Mouse (Mus musculus) liver, adult 2 months (tissue): ENCODE measurements around the gene Gjd3. TPM values are rescaled to one million over a fixed set of nuclear protein-coding genes. Genes with fewer than 3 reads are reported as not detected.

ENCODE experiments used
- DNase-seq: peaks from one replicate; pipeline ENCODE4 v3.0.0-alpha.2; 2011; ENCODE audit warnings: low read depth, low spot score; ENCODE audit errors: extremely low read depth
- H3K27ac ChIP-seq: fragments of 200-500 bp; replicated peaks from 2 replicates; pipeline ENCODE4 v1.5.1; 2012; ENCODE audit warnings: low read depth, mild to moderate bottlenecking, control low read depth, inconsistent platforms, low read length; ENCODE audit not compliant: insufficient read depth
- H3K27me3 ChIP-seq: fragments of 200-500 bp; 2 replicates; pipeline ENCODE4 v1.6.1; 2012; ENCODE audit warnings: mild to moderate bottlenecking, moderate library complexity, low read length, inconsistent platforms; ENCODE audit not compliant: control insufficient read depth, insufficient read depth
- H3K36me3 ChIP-seq: fragments of 200-500 bp; 2 replicates; pipeline ENCODE4 v1.6.1; 2012; ENCODE audit warnings: low read length, inconsistent platforms; ENCODE audit not compliant: control insufficient read depth, insufficient read depth
- H3K4me1 ChIP-seq: fragments of 200-500 bp; 2 replicates; pipeline ENCODE4 v1.6.1; 2011; ENCODE audit warnings: low read length; ENCODE audit not compliant: control insufficient read depth, insufficient read depth
- H3K4me3 ChIP-seq: fragments of 200-500 bp; 2 replicates; pipeline ENCODE4 v1.5.1; 2011; ENCODE audit warnings: low read depth, mild to moderate bottlenecking, control low read depth, low read length, moderate library complexity; ENCODE audit not compliant: insufficient read depth
- H3K79me2 ChIP-seq: fragments of 200-500 bp; 2 replicates; pipeline ENCODE4 v1.6.1; 2012; ENCODE audit warnings: inconsistent platforms, mild to moderate bottlenecking, low read length, moderate library complexity; ENCODE audit not compliant: control insufficient read depth, insufficient read depth
- H3K9ac ChIP-seq: fragments of 200-500 bp; 2 replicates; pipeline ENCODE4 v1.6.1; 2012; ENCODE audit warnings: low read depth, mild to moderate bottlenecking, control low read depth, inconsistent platforms, low read length
- CTCF ChIP-seq: fragments of 200-500 bp; IDR thresholded peaks from 2 replicates; pipeline ENCODE4 v1.5.1; 2011; ENCODE audit warnings: low read depth, low read length, control low read depth
- POLR2A ChIP-seq: fragments of 200-500 bp; IDR thresholded peaks from 2 replicates; pipeline ENCODE4 v1.6.1; 2011; ENCODE audit warnings: low read length, control low read depth; ENCODE audit not compliant: insufficient read depth; ENCODE audit errors: extremely low read depth
- WGBS: fragments of 180-500 bp; shearing (Covaris S2); methylation state at CpG from one replicate; pipeline ENCODE4 v1.1.7; 2018; 5-methylcytosine and 5-hydroxymethylcytosine counted together
- polyA plus RNA-seq: library from polyadenylated mRNA; depleted of rRNA; stranded (reverse); fragments of >200 nt; gene quantifications from 2 replicates; pipeline ENCODE4 v1.2.3, GENCODE M21; 2012
- total RNA-seq: library from RNA; depleted of rRNA; stranded (reverse); fragments of >200 nt; gene quantifications from 2 replicates; pipeline ENCODE4 v1.2.3, GENCODE M21; 2014

The Gjd3 gene
- total and polyA plus RNA-seq, 2 experiments = not detected

DNA sequence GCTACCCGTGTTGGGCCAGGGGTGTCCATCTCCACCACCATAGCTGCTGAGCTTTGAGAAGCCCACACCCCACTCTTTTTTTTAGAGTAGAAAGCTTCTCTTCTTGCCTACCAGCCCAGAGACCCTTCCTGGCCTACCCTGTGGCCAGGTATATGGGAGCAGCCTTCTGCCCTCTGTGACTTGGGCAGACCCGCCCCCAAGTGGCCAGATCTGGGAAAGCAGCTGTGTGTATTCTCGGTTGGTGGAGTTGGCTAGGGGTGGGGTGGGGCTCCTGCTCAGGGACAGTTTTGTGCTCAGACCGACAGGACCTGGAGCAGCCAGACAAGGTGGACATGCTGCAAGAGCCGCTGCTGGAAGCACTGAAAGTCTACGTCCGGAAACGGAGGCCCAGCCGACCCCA is 10.6 kb downstream of the Gjd3 start:
- TF ChIP-seq POLR2A = no peak
- peak; percentile 91 for TF ChIP-seq CTCF
- Histone ChIP-seq H3K27ac (no peak overlapping the region), H3K4me3 (no peak overlapping the region), H3K9ac (no peak overlapping the region), H3K4me1 (peaks cover 12% of the 10 kb centered on the region), H3K27me3 (no peaks in the 10 kb centered on the region), H3K36me3 (peaks cover 10% of the 10 kb centered on the region; the same call in 1 of the 2 replicates), H3K79me2 (peaks cover under 1% of the 10 kb centered on the region; the same call in 1 of the 2 replicates)
- WGBS = 58% methylated on average over 9 of the region's 9 CpGs
- peak; percentile 39 for DNase-seq

DNA sequence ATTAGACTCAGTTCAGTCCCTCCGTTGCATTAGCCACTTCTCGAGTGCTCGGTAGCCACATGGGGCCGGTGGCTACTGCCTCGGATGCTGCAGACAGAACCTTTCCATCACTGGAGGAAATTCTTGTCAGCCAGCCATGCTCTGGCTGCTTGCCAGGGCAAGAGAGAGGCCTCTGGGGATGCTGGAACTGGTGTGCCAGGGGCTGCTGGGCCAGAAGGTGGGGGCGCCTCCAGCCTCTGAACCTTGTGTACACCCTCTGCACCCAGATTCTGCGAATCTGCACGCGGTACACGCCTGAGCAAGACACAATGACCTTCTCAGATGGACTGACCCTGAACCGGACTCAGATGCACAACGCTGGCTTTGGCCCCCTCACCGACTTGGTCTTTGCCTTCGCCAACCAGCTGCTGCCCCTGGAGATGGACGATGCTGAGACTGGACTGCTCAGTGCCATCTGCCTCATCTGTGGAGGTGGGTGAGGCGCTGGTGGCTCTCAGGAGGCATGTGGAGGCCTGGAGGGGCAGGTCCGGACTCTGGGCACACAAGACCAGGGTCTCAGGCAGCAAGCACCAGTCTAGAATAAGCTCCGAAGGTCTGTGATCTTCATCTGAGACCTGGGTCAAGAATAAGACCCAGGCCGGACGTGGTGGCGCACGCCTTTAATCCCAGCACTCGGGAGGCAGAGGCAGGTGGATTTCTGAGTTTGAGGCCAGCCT is 11.3 kb downstream of the Gjd3 start:
- no peak for TF ChIP-seq POLR2A
- H3K36me3 ChIP-seq = peaks cover 14% of the 10 kb centered on the region; the same call in 1 of the 2 replicates
- no peak overlapping the region for H3K4me3 ChIP-seq
- no peak overlapping the region for H3K9ac ChIP-seq
- no peaks in the 10 kb centered on the region for H3K27me3 ChIP-seq
- H3K79me2 ChIP-seq = peaks cover 6% of the 10 kb centered on the region; the same call in 1 of the 2 replicates
- WGBS = 73% methylated on average over 23 of the region's 23 CpGs
- DNase-seq = no peak
- peaks cover 18% of the 10 kb centered on the region for H3K4me1 ChIP-seq
- no peak overlapping the region for H3K27ac ChIP-seq

DNA sequence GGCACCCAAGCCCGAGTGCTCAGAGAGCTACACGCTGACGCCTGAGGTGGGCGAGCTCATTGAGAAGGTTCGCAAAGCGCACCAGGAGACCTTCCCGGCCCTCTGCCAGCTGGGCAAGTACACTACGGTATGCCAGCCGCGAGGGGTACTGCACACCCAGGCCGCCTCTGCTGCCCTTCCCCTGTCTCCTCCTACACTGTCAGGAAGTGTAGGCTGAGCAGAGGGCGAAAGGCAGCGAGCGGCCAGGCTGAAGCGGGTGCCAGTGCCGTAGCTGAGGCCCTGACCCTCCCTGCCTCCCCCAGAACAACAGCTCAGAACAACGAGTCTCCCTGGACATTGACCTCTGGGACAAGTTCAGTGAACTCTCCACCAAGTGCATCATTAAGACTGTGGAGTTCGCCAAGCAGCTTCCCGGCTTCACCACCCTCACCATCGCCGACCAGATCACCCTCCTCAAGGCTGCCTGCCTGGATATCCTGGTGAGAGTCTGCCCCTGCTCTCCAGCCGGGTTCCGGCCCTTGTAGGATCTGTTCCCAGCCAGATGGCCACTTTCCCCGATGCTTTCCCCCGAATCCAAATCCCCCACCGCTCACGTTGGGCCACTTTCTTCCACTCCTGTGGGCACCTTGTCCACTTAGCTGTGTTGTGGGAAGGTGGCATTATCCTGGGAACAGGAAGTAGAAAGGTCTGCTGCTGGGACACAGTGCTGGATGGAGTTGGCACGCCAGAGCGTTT is 12.5 kb downstream of the Gjd3 start:
- Histone ChIP-seq H3K9ac (0 out of 2 replicates have a peak overlapping the region, but pooled peaks have one; percentile 31), H3K36me3 (peaks cover 14% of the 10 kb centered on the region; the same call in 1 of the 2 replicates), H3K27ac (peak overlapping the region; percentile 5; the same call in 1 of the 2 replicates), H3K79me2 (peaks cover 14% of the 10 kb centered on the region; the same call in 1 of the 2 replicates), H3K27me3 (no peaks in the 10 kb centered on the region), H3K4me3 (no peak overlapping the region), H3K4me1 (peaks cover 29% of the 10 kb centered on the region)
- TF ChIP-seq CTCF (no peak), POLR2A (no peak)
- DNase-seq = peak; percentile 70
- WGBS = 51% methylated on average over 29 of the region's 29 CpGs

DNA sequence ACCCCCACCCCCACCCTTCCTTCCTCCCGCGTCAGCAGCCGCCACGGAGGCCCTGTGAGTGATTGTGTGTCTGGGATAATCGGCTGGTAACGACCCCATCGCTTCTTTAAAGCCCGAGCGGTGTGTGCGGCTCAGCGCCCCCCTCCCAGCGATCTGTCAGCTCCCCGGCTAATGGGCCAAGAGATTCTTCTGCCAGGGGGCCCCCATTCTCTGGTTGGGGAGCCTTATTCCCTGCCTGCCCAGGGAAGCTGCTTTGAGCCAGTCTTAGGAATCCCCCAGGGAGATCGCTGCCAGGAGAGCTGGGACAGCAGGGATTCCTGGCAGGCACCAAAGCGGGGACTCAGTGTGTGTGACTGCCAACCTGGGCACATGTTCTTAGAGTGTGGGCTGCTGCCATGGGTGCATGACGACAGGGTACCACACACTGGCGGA is 13.3 kb downstream of the Gjd3 start:
- no peak for TF ChIP-seq POLR2A
- TF ChIP-seq CTCF = no peak
- Histone ChIP-seq H3K4me1 (peaks cover 33% of the 10 kb centered on the region), H3K27ac (no peak overlapping the region), H3K79me2 (peaks cover 14% of the 10 kb centered on the region; the same call in 1 of the 2 replicates), H3K27me3 (no peaks in the 10 kb centered on the region), H3K36me3 (peaks cover 14% of the 10 kb centered on the region; the same call in 1 of the 2 replicates), H3K9ac (no peak overlapping the region), H3K4me3 (no peak overlapping the region)
- no peak for DNase-seq
- 64% methylated on average over 16 of the region's 17 CpGs for WGBS

DNA sequence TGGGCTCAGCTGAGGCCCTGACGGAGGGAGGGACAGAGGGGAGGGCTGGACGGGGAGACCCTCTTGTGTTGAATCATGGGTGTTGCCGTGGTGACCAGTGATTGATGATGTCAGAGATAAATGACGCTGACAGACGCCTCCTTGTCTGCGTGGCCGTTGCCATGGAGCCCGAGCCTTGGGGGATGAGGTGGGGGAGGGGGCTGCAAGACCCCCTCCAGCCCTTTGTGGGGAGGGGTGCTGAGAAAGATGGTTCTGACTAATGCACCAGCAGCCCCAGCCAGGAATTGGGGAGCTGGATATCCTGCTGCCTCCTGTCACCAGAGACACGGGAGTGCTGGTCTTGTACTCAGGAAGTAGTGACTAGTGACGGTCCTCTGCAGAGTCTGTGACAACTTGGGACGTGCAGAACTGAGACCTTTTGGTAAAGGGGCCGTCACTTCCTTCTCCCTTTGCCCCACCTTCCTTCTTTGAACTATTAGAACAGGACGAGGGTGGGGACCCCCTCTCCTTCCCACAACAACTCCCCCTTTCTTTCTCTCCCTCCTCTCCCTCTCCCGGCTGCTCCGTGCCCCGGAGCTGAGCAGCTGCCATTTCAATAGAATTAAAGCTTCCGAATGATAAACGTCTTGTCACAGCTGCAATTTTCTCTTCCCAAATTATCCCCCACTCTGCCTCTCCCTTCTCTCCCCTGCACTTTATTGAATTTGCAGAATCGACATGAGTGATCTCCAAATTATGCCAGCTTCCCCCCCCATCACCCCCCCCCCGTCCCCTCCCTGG is 13.9 kb downstream of the Gjd3 start:
- H3K27me3 ChIP-seq = no peaks in the 10 kb centered on the region

More for the DNA sequence above, 13.9 kb downstream of the Gjd3 start:
- Histone ChIP-seq H3K27ac (no peak overlapping the region), H3K4me1 (peaks cover 36% of the 10 kb centered on the region), H3K9ac (no peak overlapping the region), H3K36me3 (peaks cover 14% of the 10 kb centered on the region; the same call in 1 of the 2 replicates), H3K79me2 (peaks cover 14% of the 10 kb centered on the region; the same call in 1 of the 2 replicates), H3K4me3 (no peak overlapping the region)
- WGBS = 74% methylated on average over 20 of the region's 20 CpGs
- no peak for DNase-seq
- no peak for TF ChIP-seq POLR2A
- TF ChIP-seq CTCF = no peak
